Mouse (Mus musculus) spleen, adult 10 weeks (tissue): ENCODE data around the gene Foxo1. TPM values are rescaled to one million over a fixed set of nuclear protein-coding genes. Genes with fewer than 3 reads are reported as not detected.

Experiments
- polyA plus RNA-seq: library from polyadenylated mRNA; stranded (reverse); fragments of 350-450 nt; fragmentation: Illumina TruSeq; extraction: RNeasy Lipid Tissue Mini Kit (QIAGEN cat#74804); gene quantifications from one replicate; pipeline ENCODE4 v1.2.3, GENCODE M21; 2015; ENCODE audit warnings: low replicate concordance; ENCODE audit not compliant: insufficient read depth

Gene Foxo1
- polyA plus RNA-seq, result 54.6 TPM

DNA sequence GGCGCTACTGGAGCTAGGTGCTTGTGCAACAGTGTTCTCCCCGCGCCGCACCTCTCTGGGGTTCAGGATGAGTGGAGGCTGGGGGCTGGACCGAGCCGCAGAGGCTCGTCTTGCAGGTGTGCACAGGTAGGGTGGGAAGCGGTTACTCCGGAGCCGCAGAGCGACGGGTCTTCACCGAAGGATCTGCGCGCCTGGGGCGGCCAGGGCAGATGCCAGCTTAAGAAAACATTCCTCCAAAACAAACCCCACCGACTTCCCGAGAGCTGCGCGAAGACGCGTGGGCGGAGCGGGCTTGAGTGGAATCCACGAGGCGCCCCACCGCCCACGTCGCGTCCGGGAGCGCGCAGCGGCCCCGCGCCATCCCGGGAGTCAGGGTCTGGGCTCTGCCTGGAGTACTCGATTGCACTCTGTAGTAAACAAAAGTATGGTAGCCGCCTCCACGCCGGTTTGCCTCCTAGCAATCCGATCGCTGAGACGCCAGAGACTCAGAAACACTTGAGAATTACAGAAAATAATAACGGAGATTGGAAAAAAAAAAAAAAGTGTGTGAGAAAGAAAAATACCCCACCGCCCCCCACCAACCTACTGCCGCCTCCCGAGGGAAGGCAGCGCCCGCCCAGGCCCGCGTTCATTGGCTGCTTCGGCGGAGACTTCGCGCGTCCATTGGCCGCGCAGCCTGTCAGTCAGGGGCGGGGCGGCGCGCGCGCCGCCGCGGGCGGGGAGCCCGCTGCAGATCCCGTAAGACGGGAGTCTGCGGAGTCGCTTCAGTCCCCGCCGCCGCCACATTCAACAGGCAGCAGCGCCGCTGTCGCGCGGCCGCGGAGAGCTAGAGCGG is at the start of gene Foxo1:
TSS of gene Foxo1 (plus strand) at position 685 of the 835 bp plus-strand sequence.

Other genes starting within 250 kb of the Foxo1 start
- gene Maml3, start 163.3 kb upstream of the Foxo1 start, polyA plus RNA-seq, result 2.8 TPM